Mouse (Mus musculus) brown adipose tissue, adult 24 weeks (tissue): ENCODE results near the gene Ginm1. TPM values are rescaled to one million over a fixed set of nuclear protein-coding genes. Genes with fewer than 3 reads are reported as not detected.

ENCODE experiments used
- polyA plus RNA-seq: library from polyadenylated mRNA; stranded (reverse); fragments of >200 nt; gene quantifications from 2 replicates; pipeline ENCODE4 v1.2.4, GENCODE M21; 2012; ENCODE audit not compliant: missing spikeins, insufficient read depth, insufficient read length

The Ginm1 gene
- polyA plus RNA-seq, 1 experiment: 502 TPM

Other genes starting within 250 kb of the Ginm1 start
- gene Lrp11, start 203.0 kb downstream of the Ginm1 start, polyA plus RNA-seq: 1.6 and 2.0 TPM in 2 replicates
- 5.9 and 6.7 TPM in 2 replicates for gene Nup43, start 125.3 kb downstream of the Ginm1 start, polyA plus RNA-seq
- gene Pcmt1, start 111.7 kb downstream of the Ginm1 start, polyA plus RNA-seq: 37.1 and 42.8 TPM in 2 replicates
- 11.2 and 13.1 TPM in 2 replicates for gene Lats1, start 111.6 kb downstream of the Ginm1 start, polyA plus RNA-seq
- gene Katna1, start 66.8 kb downstream of the Ginm1 start, polyA plus RNA-seq: 33.3 and 54.1 TPM in 2 replicates
- 12.3 and 15.6 TPM in 2 replicates for gene Ppil4, start 67 bp upstream of the Ginm1 start, polyA plus RNA-seq
- gene Zc3h12d, start 39.6 kb upstream of the Ginm1 start, polyA plus RNA-seq: 0.29 and 0.32 TPM in 2 replicates
- gene Tab2, start 163.4 kb upstream of the Ginm1 start, polyA plus RNA-seq: 38.1 and 53.4 TPM in 2 replicates